Mouse (Mus musculus): Measurements from ENCODE around the gene Lbhd2. TPM values are rescaled to one million over a fixed set of nuclear protein-coding genes. Genes with fewer than 3 reads are reported as not detected.
A peak's percentile ranks its signal among the peaks of the same experiment; 100 is the strongest.

The Lbhd2 gene
- polyA plus RNA-seq, 1 experiment from 2014 or later, result 0.60 TPM

GRCm38 (mm10) chr12:111434745-111435327, 28.2 kb downstream of the Lbhd2 start:
- Histone ChIP-seq H3K9me3 (no peaks in the 10 kb centered on the region), H3K27ac (no peak overlapping the region), H3K4me2 (replicated peaks) (no peak overlapping the region), H3K4me1 (peaks cover 19% of the 10 kb centered on the region), H3K9ac (no peak overlapping the region), H3K4me3 (no peak overlapping the region), H3K36me3 (no peaks in the 10 kb centered on the region), H3K27me3 (peaks cover 38% of the 10 kb centered on the region)
- ATAC-seq (ENCODE audit: insufficient number of reproducible peaks, insufficient read depth, low FRiP score, low TSS enrichment), result no peak
- 44% methylated on average over 8 of the region's 8 CpGs for WGBS

- Histone ChIP-seq H3K27me3 (peaks cover 29% of the 10 kb centered on the region), H3K4me2 (replicated peaks) (no peak overlapping the region), H3K4me3 (no peak overlapping the region), H3K27ac (no peak overlapping the region), H3K4me1 (0 out of 2 replicates have a peak, but pooled peaks cover 8% of the 10 kb centered on the region), H3K9me3 (no peaks in the 10 kb centered on the region), H3K36me3 (no peaks in the 10 kb centered on the region), H3K9ac (no peak overlapping the region)
- no peak for ATAC-seq (ENCODE audit: insufficient number of reproducible peaks, insufficient read depth, low FRiP score, low TSS enrichment)
- 83% methylated on average over 3 of the region's 3 CpGs for WGBS
Observed at GRCm38 (mm10) chr12:111436170-111436569, 29.6 kb downstream of the Lbhd2 start.

- Histone ChIP-seq H3K27ac (no peak overlapping the region), H3K4me3 (no peak overlapping the region), H3K36me3 (no peaks in the 10 kb centered on the region), H3K9ac (no peak overlapping the region), H3K4me1 (0 out of 2 replicates have a peak, but pooled peaks cover 8% of the 10 kb centered on the region), H3K27me3 (peaks cover 30% of the 10 kb centered on the region), H3K9me3 (no peaks in the 10 kb centered on the region), H3K4me2 (replicated peaks) (no peak overlapping the region)
- no peak for ATAC-seq (ENCODE audit: insufficient number of reproducible peaks, insufficient read depth, low FRiP score, low TSS enrichment)
- 66% methylated on average over 8 of the region's 8 CpGs for WGBS
Observed at GRCm38 (mm10) chr12:111436640-111437039, 30.0 kb downstream of the Lbhd2 start.

GRCm38 (mm10) chr12:111437222-111437900, 30.8 kb downstream of the Lbhd2 start:
- H3K27me3 ChIP-seq, result peaks cover 33% of the 10 kb centered on the region
- no peak overlapping the region for H3K4me3 ChIP-seq
- H3K36me3 ChIP-seq, result no peaks in the 10 kb centered on the region
- no peak overlapping the region for H3K4me2 ChIP-seq (replicated peaks)
- H3K9me3 ChIP-seq, result no peaks in the 10 kb centered on the region
- WGBS, result 72% methylated on average over 5 of the region's 5 CpGs
- H3K9ac ChIP-seq, result no peak overlapping the region
- no peak overlapping the region for H3K27ac ChIP-seq
- no peak for ATAC-seq (ENCODE audit: insufficient number of reproducible peaks, insufficient read depth, low FRiP score, low TSS enrichment)
- H3K4me1 ChIP-seq, result peaks cover 8% of the 10 kb centered on the region

DNA sequence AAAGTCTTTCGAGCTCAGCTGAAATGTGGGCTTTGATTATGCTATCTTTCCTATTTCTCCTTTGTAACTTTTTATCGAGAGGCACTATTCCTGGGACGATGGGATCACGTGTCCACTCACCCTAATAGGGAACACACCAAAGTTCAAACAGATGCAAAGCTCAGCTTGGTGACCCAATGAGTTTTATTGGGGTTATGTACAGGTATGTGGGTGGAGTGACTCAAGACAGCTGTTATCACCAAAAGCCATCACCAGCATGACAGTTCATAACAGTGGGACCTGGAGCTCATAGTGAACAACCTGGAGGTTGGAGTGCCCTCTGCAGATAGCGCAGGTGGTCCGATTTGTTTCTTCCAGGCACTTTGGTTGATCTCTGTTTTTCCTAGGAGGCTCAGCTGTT, 32.2 kb downstream of the Lbhd2 start:
- H3K9ac ChIP-seq, result no peak overlapping the region
- H3K27ac ChIP-seq, result no peak overlapping the region
- WGBS, result 85% methylated on average over 6 of the region's 6 CpGs
- no peak overlapping the region for H3K4me2 ChIP-seq (replicated peaks)
- H3K36me3 ChIP-seq, result no peaks in the 10 kb centered on the region
- H3K9me3 ChIP-seq, result no peaks in the 10 kb centered on the region
- no peak overlapping the region for H3K4me3 ChIP-seq
- no peak for ATAC-seq (ENCODE audit: insufficient number of reproducible peaks, insufficient read depth, low FRiP score, low TSS enrichment)
- H3K4me1 ChIP-seq, result peaks cover 12% of the 10 kb centered on the region
- peaks cover 47% of the 10 kb centered on the region for H3K27me3 ChIP-seq

DNA sequence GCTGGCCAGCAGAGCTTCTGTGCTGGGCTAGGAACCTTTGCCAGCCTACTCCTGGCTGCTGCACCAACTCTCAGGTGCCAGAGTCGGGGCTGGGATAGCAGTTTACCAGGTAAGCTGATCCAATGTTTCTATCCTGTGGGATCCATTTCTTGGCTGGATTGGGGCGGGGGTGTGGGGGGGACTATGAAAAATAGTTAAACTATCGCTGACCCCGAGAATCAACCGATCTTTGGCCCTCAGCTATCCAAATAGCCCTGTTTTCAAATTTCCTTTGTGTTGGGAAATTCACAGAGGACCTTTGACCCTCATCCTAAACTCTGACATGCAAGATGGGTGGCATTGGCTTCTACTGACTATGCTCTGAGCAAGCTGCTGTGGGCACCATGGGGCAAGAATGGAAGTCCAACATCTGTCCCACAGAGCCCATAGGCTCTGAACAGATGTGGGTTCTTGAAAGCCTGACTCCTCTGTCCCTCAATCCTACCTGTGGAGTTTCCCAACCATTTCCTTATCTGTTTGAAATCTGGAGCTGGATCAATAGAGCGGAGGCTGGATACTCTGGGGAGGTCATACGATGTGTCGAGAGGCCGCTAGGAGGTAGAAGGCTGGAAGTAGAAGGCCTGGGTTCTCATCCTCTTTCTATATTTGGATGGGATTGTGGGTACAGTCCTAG, 34.2 kb downstream of the Lbhd2 start:
- Histone ChIP-seq H3K9ac (no peak overlapping the region), H3K27me3 (peaks cover 62% of the 10 kb centered on the region), H3K27ac (no peak overlapping the region), H3K4me3 (no peak overlapping the region), H3K36me3 (no peaks in the 10 kb centered on the region), H3K9me3 (no peaks in the 10 kb centered on the region), H3K4me2 (replicated peaks) (no peak overlapping the region), H3K4me1 (peaks cover 17% of the 10 kb centered on the region)
- WGBS, result 91% methylated on average over 9 of the region's 9 CpGs
- no peak for ATAC-seq (ENCODE audit: insufficient number of reproducible peaks, insufficient read depth, low FRiP score, low TSS enrichment)

DNA sequence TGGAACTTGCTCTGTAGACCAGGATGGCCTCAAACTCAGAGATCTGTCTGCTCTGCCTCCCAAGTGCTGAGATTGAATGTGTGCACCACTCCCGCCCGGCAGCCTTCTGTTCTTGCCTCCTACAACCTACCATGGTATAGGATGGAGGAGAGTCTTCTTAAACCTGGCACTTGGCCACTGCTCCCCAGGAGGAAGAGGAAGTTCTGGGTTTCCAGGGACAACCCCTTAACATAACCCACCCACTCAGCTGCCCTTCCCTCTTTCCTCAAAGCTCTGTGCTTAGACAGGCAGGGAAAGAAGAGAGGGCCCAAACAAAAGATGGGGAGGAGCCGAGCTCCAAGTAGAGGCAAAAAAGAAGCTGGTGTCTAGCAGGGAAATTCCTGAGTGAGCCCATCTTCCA, 34.9 kb downstream of the Lbhd2 start:
- H3K9me3 ChIP-seq, result no peaks in the 10 kb centered on the region
- no peak for ATAC-seq (ENCODE audit: insufficient number of reproducible peaks, insufficient read depth, low FRiP score, low TSS enrichment)
- no peak overlapping the region for H3K4me2 ChIP-seq (replicated peaks)
- no peak overlapping the region for H3K27ac ChIP-seq
- WGBS, result 70% methylated on average over 3 of the region's 3 CpGs
- no peaks in the 10 kb centered on the region for H3K36me3 ChIP-seq
- H3K9ac ChIP-seq, result no peak overlapping the region
- peaks cover 65% of the 10 kb centered on the region for H3K27me3 ChIP-seq
- H3K4me3 ChIP-seq, result no peak overlapping the region
- H3K4me1 ChIP-seq, result peaks cover 24% of the 10 kb centered on the region

DNA sequence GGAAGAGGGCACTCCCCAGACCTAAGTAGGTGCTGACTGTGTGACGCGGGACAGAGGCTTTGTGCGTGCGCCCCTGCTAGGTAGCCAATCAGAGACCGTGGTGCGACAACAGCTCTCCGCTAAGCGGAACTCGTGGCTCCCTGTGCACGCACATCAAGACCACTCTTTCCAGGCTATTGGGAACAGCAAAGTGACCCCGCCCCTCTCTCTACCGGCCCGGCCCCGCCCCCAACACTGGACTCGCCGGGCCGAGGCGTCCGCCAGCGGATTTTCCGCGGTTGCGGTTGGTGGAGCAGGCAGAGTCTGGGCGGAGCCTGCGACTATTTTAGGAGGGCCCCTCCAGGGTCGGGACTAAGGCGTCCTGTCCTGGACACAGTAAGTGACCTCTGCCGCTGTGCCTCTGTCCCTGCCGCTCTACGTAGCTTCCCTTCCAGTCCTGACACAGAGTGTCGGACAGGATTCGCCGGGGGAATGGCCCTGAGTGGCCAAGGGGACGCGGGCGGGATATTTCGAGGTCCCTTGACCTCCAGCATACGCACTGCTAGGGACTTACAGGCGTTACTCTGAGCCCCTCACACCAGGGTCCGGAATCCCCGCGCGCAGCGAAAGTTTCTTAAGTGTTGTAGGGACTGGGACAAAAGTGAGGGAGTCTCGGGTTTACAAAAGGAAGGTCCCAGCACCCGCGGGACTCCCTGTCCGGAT, 35.9 kb downstream of the Lbhd2 start, which contains the start of gene Tnfaip2:
Gene Tnfaip2, plus strand, starts transcription at position 161 of the 702 bp plus-strand sequence.
- Histone ChIP-seq H3K4me3 (peak within 1 kb of the TSS; percentile 40), H3K9ac (0 out of 2 replicates have a peak within 1 kb of the TSS, but pooled peaks have one; percentile 0), H3K9me3 (no peaks in the 10 kb centered on the region), H3K27me3 (peaks cover 74% of the 10 kb centered on the region), H3K36me3 (no peaks in the 10 kb centered on the region), H3K4me2 (replicated peaks) (peak within 1 kb of the TSS; percentile 80), H3K27ac (no peak within 1 kb of the TSS), H3K4me1 (peaks cover 30% of the 10 kb centered on the region)
- WGBS, result under 1% methylated on average over 48 of the region's 48 CpGs
- peak; percentile 68; the same call in 1 of the 2 replicates for ATAC-seq (ENCODE audit: insufficient number of reproducible peaks, insufficient read depth, low FRiP score, low TSS enrichment)

DNA sequence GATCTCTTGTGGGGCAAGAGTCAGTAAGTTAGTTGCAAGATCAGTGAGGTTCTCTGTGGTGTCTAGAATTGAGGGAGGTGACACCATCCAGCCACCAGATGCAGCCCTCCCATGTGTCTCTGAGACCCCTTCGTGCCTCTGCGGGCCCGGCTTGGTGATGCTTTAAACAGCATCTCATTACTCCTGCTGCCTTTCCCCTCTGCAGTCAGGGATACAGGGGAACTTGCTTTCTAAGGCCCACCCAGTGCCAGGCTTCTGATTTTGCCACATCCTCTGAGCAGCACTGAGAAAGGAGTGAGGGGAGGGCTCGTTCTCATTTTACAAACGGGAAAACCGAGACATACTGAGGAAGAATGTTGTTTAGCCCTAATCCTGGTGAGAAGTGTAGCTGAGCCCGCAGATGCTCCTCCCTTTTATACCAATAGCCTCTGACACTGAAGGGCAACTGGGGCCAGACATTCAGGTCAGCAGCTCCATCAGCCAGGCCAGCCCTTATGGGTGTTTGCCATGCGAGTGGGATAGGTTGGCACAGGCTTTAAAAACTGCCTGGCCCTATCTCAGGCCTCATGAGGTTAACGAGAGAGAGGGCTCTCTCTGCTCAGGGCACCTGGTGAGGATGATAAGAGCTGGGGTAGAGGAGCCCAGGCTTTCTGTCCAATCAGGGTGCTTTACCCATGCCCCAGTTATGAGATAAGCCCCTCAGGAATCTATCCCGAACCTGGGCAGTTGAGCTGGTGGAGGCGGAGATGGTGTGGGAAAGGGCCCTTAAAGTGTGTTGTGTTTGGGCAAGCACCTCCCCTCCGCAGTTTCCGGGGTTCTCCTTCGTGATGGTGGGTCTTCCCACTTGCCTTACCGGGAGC, 36.6 kb downstream of the Lbhd2 start:
- Histone ChIP-seq H3K4me2 (replicated peaks) (peak overlapping the region; percentile 80), H3K36me3 (no peaks in the 10 kb centered on the region), H3K9me3 (no peaks in the 10 kb centered on the region), H3K4me3 (peak overlapping the region; percentile 40), H3K4me1 (peaks cover 38% of the 10 kb centered on the region), H3K27me3 (peaks cover 82% of the 10 kb centered on the region), H3K27ac (no peak overlapping the region), H3K9ac (0 out of 2 replicates have a peak overlapping the region, but pooled peaks have one; percentile 0)
- ATAC-seq (ENCODE audit: insufficient number of reproducible peaks, insufficient read depth, low FRiP score, low TSS enrichment), result no peak
- 12% methylated on average over 15 of the region's 15 CpGs for WGBS

- Histone ChIP-seq H3K9me3 (no peaks in the 10 kb centered on the region), H3K4me1 (peaks cover 47% of the 10 kb centered on the region), H3K4me2 (replicated peaks) (no peak overlapping the region), H3K27ac (no peak overlapping the region), H3K4me3 (no peak overlapping the region), H3K9ac (no peak overlapping the region), H3K36me3 (no peaks in the 10 kb centered on the region), H3K27me3 (peaks cover 87% of the 10 kb centered on the region)
- no peak for ATAC-seq (ENCODE audit: insufficient number of reproducible peaks, insufficient read depth, low FRiP score, low TSS enrichment)
- WGBS, result 27% methylated on average over 10 of the region's 10 CpGs
Observed at GRCm38 (mm10) chr12:111443921-111444831, 37.6 kb downstream of the Lbhd2 start.
